Mouse (Mus musculus) heart, adult 8-10 months (tissue): ENCODE results near the gene Mpl. TPM values are rescaled to one million over a fixed set of nuclear protein-coding genes. Genes with fewer than 3 reads are reported as not detected.

Experiments used
- total RNA-seq, 4 experiments: library from RNA; stranded (reverse); gene quantifications; 2 replicates each; pipeline ENCODE4 v1.2.4; 2022

The Mpl gene
- total RNA-seq, 4 experiments from 2014 or later: 0.41 to 0.97 (median 0.51) TPM

Other genes with a start within 250 kb of the Mpl start
- 1 to 10 TPM; 3.6 to 6.8 (median 4.6) TPM for gene Ptprf, start 166.1 kb downstream of the Mpl start, total RNA-seq
- gene Szt2, start 48.2 kb downstream of the Mpl start, total RNA-seq: 10 to 100 TPM; 10.3 to 13.0 (median 11.7) TPM
- 10 to 100 TPM; 28.8 to 42.8 (median 36.2) TPM for gene Med8, start 48.2 kb downstream of the Mpl start, total RNA-seq
- 10 to 100 TPM; 14.8 to 17.7 (median 16.2) TPM for gene Elovl1, start 29.4 kb downstream of the Mpl start, total RNA-seq
- gene Cdc20, start 20.2 kb downstream of the Mpl start, total RNA-seq: 1 to 10 TPM in 3 of 4 experiments, under 1 TPM in 1; 0.47 to 1.4 (median 1.0) TPM
- 10 to 100 TPM; 50.0 to 57.6 (median 56.7) TPM for gene Tie1, start 32.5 kb upstream of the Mpl start, total RNA-seq
- gene 2610528J11Rik, start 69.5 kb upstream of the Mpl start, total RNA-seq: not detected
- gene Tmem125, start 86.5 kb upstream of the Mpl start, total RNA-seq: under 1 TPM in 2 of 4 experiments, not detected in 2; 0.12 to 0.23 TPM
- gene Cfap57, start 163.3 kb upstream of the Mpl start, total RNA-seq: under 1 TPM in 1 of 4 experiments, not detected in 3; 0.06 TPM
- 10 to 100 TPM; 26.6 to 42.0 (median 37.1) TPM for gene Ebna1bp2, start 163.3 kb upstream of the Mpl start, total RNA-seq
- gene Olfr62, start 201.4 kb upstream of the Mpl start, total RNA-seq: not detected
- not detected for gene Olfr1342, start 235.2 kb upstream of the Mpl start, total RNA-seq
- gene Olfr1341, start 246.0 kb upstream of the Mpl start, total RNA-seq: not detected